Mouse (Mus musculus) olfactory bulb, adult 2 months (tissue): Measurements from ENCODE around the gene Zfp950.

Experiments used
- CTCF ChIP-seq: fragments of 200-500 bp; IDR thresholded peaks from 2 replicates; pipeline ENCODE4 v1.5.1; 2012; ENCODE audit warnings: low read depth, mild to moderate bottlenecking, low read length, moderate library complexity; ENCODE audit not compliant: insufficient read depth
- POLR2A ChIP-seq: fragments of 200-500 bp; IDR thresholded peaks from 2 replicates; pipeline ENCODE4 v1.6.1; 2012; ENCODE audit warnings: mild to moderate bottlenecking, low read depth, low read length, moderate library complexity; ENCODE audit not compliant: insufficient read depth

DNA sequence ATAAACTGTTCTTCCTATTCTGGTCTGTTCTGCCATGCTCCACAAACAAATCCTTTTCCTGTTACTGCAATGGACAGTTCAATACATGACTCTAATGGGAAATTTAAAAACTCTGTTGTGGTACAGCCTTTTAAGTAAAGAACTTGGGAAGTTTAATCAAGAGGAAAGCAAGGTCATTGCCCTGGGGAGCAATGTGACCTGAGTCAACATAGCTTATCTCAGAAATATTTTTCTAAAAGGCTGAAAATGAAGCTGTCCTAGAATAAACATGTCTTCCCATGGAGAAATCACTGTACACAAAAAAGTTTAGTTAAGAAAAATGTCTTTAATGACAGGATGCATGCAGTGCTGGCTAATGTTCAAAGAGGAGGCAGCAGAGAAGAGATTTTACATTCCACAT is 2.0 kb downstream of the Zfp950 start:
- no peak for TF ChIP-seq CTCF
- TF ChIP-seq POLR2A: no peak
